Mouse (Mus musculus) erythroid progenitor cell, adult 5-6 weeks (primary cell): Measurements from ENCODE around the gene Tecpr1. TPM values are rescaled to one million over a fixed set of nuclear protein-coding genes. Genes with fewer than 3 reads are reported as not detected.
A peak's percentile ranks its signal among the peaks of the same experiment; 100 is the strongest.

ENCODE experiments used
- ATAC-seq: replicated peaks from 2 replicates; pipeline ENCODE4 v1.8.0; 2016; ENCODE audit warnings: moderate number of reproducible peaks, mild to moderate bottlenecking, moderate TSS enrichment, inconsistent platforms; ENCODE audit not compliant: poor library complexity, low FRiP score, severe bottlenecking
- total RNA-seq, 2 experiments: library from RNA; stranded (forward) in 1 of 2; stranded (reverse) in 1 of 2; fragments of 150-400 nt in 1 of 2; fragments of 186-747, 209-891 nt in 1 of 2; gene quantifications; 2 replicates each; pipeline versions ENCODE4 v1.2.3 to v1.2.4; 2015 to 2017; ENCODE audit warnings: low replicate concordance in 2 of 2

The Tecpr1 gene
- total RNA-seq, 2 experiments from 2014 or later: 2.1 to 2.9 TPM

DNA sequence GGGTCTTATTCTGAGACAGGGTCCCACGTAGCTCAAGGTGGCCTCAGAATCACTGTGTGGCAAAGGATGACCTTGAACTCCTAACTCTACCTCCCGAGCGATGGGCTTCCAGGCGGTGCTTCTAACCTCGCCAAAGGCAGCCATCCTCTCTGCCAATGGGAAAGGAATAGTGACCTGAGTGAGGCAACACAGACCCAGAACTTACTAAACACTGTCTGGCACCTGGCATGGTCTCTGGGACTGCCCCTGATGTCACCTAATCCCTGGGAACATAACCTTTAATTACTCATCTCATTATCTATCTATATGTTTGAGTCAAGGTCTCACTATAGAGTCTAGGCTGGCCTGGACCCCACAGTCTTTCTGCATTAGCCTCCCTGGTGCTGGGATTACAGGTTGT, 3.5 kb downstream of the Tecpr1 start:
- ATAC-seq: no peak

DNA sequence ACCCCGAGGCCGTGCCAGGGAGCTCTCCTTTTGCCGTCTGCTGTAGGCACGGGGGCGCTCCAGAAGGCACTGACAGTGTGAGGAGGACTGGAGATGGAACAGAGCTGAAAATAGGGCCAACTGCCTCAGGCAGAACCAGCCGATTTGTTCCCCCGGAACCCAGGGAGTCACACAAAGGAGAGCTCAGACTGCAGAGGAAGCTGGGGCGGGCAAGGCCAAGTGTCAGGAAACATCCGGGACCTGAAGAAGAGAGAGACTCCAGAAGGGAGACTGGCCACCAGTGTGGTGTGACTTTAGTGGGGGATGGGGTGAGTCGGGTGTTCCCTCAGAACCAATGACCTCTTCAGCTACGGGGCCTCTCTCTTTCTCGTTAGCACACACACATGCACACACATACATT, 4.1 kb downstream of the Tecpr1 start:
- ATAC-seq: no peak

DNA sequence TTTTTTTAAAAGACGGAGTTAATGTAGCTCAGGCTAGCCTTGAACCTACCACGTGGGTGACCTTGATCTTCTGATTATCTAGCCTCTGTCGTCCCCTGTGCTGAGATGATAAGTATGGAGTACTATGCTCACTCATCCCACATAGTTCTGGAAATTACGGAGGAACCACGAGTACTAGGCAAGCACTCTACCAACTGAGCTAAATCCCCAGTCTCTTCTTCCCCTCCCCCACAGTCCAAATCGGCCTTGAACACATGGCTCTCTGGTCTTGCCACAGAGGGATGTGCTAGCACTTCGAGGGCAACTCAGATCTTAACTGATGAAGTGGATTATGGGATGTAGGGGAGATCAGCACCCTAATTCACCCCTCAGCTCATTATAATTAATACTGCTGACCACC, 5.4 kb downstream of the Tecpr1 start:
- no peak for ATAC-seq

DNA sequence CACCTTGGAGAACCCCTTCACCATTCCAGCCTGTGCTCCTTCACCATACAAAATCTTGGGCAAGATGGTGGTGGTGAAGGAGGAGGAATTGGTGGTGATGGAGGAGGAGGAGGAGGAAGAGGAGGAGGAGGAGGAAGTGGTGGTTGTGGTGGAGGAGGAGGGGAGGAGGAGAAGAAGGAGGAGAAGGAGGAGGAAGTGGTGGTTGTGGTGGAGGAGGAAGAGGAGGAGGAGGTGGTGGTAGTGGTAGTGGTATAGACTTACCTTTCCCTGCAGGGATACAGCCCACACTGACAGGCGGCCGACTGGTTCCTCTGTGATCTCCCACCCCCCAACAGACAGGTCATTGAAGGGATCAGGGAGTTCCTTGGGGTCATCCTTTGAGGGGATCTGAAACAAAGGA, 7.4 kb downstream of the Tecpr1 start:
- ATAC-seq: no peak

- ATAC-seq: 0 out of 2 replicates have a peak, but pooled peaks have one; percentile 62
Observed at GRCm38 (mm10) chr5:144214453-144214852, 9.0 kb downstream of the Tecpr1 start.

DNA sequence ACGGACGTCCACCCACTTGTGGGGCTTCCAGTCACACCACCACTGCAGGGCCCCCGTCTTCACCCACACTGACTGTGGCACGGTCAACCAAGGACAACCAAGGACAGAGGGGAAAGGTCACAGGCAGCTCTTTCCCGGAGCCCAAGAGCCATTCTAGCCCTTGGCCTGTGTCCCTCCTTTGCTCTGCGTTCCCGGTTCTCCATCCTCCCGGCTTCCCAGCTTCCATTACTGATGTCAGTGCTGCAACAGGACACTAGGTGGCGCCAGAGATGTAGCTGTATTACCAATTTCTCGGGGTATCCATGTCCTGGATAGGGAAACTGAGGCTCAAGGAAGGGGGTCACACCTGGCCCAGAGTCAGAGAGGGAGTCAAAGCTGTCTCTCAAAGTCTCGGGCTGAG, 15.9 kb downstream of the Tecpr1 start:
- 0 out of 2 replicates have a peak, but pooled peaks have one; percentile 16 for ATAC-seq

DNA sequence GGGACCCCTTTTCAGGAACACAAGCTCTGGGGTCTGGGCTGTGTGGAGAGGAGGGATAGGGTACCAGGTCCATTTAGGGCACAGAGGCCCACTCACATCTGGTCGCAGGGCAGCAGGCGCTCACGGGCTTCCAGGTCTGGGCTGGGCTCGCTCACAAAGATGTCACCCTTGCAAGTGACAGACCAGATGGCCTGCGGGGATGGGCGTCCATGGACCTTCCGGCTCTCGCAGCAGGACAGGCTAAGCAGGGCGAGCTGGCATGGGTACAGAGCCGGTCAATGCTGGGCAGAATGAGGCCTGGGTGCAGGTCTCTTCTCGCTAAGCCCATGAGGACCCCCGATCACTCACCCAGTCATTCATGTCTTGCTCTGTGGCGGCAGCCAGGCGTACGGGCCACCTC, 17.3 kb downstream of the Tecpr1 start:
- no peak for ATAC-seq

DNA sequence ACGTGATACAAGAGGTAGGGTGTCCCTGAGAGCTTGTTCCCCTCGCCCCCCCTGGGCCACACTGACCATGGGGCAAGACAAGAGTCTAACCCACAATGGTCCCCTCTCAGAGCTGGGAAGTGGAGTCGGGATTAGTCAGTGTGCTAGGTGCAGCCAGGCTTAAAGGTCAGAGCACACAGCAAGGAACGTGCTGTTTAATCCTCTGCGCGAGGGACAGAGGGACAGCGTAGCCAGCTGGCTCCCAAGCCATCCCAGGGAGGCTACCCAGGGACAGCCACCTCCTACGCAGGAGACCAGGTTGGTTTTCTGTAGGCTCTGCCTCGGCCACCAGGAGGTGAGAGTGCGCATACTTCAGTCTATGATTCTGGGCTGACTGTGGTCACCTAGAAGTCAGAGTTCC, 18.5 kb downstream of the Tecpr1 start:
- no peak for ATAC-seq

- ATAC-seq: no peak
Observed at GRCm38 (mm10) chr5:144204303-144204702, 19.1 kb downstream of the Tecpr1 start.

DNA sequence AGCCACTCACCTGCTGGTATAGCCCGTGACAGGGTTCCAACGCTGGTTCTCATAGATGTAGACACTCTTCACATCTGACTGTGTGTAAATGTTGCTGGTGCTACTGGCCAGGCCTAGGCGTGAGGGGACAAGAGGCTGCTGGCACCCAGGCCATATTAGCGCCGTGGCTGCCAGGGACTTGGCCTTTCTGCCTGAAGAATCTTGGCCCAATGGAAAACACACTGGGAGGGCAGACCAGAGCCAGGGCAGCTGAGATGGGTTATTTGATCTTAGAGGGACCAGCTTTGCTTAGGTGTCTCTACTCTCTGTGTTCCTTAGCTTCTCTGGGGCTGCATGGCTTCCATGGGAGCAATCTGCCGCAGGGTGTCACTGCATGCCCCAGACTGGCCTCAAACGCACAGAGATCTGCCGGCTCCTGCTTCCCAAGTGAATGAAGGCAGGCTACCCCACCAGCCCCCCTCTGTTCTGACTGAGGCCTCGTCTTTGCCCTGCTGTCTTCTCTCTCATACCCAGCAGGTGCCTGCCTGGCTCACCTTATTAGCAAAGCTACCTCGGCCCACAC, 19.9 kb downstream of the Tecpr1 start:
- ATAC-seq: no peak

DNA sequence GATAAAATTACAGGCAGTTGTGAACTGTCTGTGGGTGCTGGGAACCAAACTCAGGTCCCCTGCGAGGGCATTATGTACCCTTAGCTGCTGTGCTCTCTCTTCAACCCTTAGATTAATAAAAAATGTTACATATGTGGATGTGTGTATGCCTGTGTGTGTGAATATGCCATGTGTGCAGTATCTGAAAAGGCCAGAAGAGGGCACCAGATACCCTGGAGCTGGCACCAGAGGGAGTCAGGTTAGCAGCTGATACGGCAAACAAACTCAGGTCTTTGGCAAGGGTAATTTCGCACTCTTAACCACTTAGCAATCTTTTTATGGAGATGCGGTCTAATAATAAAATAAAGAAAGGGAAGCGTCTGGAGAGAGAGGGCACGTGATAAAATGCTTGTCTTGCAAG, 21.0 kb downstream of the Tecpr1 start:
- no peak for ATAC-seq

DNA sequence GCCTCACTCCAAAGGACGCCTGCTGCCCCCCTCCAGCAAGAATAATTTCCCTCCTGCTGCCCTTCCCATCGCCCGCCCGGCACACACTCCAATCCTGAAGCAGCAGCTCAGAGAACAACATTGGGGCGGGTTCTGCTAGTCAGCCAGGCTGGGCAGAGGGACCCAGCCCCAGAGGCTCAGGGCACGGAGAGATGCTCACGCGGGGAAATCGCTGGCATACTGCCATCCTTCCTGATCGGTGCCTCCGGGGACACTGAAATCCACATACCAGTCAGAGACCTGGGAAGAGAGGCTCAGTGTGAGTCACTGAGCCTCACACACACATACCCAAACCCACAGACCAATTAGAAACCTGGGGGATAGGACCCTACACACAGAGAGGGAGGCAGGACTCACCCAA, 22.8 kb downstream of the Tecpr1 start:
- ATAC-seq: no peak

DNA sequence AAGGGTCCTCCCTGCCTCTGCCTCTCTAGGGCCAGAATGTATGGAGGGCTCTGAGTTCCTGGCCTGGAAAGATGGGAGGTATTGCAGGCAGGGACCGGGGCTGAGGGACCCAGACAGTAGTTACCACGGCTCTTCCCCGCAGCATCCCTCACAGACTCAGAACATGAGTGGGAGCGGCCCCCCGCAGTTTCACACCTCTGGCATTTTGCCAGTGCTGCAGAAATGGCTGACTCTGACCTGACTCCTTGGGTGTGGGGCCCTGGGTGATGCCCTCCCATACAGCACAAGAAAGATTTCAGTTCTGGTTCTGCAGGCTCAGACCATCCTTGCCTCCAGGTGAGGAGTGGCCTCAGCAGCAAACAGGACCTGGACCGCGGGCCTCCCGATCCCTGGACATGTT, 27.8 kb downstream of the Tecpr1 start:
- no peak for ATAC-seq

DNA sequence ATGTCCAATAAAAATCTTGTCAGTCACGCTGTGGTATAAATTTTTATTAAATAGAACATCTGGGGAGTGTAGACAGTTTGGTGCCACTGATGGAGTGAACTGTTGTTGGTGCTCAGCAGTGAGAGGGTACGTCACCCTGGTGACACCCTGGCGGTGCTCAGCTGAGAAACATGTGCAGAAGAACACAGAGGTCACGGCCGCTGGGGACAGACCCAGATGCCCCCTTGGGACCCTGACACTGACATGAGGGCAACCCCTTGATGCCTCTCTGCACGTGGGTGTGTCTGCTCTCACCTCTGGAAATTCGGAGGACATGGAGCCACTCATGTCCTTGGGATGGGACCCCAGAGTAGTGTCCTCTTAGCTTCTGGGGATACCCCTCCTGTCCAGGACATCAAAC, 29.0 kb downstream of the Tecpr1 start:
- ATAC-seq: no peak

DNA sequence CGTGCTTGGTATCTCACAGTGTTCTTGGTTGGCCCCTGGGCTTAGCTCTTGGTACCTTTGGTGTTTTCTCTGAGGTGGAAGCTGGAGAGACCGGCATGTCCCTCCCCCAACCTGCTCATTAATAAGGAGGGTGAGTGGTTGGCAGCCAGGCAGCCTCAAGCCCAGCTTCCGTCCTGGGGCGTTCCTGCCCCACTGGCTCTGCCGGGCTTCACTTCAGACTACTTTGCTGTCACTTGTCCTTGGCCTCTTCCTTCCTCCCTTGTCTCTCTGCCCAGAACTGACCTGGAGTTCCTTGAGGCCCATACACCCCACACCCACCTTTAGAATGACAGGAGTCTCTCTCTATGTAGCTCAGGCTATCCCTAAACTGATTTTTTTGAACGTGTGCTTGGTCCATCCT, 30.7 kb downstream of the Tecpr1 start:
- no peak for ATAC-seq

GRCm38 (mm10) chr5:144191026-144191425, 32.4 kb downstream of the Tecpr1 start:
- ATAC-seq: no peak

DNA sequence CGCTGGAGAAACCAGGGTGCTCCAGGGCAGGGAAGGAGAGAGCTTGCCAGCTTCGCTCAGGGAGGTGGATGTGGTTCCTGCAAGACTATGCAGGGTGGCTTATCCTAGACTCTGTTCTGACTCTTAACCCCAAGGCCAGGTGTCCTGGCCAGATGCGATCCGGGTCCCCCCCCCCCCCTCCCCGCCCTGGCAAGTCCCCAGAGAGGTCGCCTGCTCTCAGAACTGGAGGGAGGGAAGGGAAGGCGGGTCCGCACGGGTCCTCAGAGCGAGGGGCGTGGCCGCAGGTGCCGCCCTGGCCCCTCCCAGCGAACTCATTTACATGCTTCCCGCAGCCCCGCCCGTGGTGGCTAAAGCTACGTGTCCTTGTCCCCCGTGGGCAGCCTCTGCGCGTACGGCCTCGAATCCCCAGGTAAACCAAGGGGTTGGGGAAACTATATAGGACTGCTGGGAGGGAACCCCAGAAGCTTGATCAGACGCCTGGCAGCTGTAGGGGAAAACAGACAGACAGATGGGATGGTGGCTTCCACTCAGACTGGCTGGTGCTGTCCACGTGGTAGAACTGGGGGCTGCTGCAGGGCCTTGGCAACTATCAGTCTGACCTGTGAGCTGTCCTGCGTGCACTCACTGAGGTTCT, 33.3 kb downstream of the Tecpr1 start, which contains the start of gene Bhlha15:
Gene Bhlha15 (plus strand): TSS at position 337 of the 634 bp plus-strand sequence.
- peak; percentile 78 for ATAC-seq

GRCm38 (mm10) chr5:144189327-144189726, 34.1 kb downstream of the Tecpr1 start:
- ATAC-seq: no peak

GRCm38 (mm10) chr5:144188422-144188821, 35.0 kb downstream of the Tecpr1 start:
- ATAC-seq: no peak

DNA sequence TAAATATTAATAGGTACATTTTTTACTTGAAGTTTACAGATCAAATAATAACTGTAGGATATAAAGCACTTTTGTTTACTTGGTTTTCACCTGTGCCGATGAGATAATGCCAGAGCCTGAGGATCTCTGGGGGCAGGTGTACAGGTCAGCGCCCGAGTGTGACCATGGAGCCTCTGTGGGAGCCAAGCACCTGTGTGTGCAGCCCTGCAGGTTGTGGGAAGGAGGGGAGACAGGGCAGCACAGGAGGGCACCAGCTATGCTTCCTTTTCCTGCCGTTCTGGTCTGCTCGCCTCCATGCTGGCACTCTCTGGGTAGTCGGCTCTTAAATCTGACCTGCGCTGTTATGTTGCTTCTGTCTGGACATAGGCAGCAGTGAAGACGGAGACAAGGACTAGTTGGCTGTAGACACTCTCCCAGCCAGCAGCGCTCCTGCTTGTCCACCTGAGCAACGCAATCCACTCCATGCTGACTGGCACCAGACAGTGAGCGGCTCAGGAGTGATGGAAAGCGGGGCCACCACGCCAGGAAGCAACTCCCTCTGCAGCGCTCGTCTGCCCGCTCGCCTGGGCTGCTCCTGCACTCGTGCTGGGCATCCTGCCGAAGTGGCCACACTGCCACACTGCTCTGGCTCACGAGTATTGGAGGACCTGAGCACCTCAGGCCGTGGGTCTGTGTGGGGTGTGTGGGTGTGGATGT, 38.9 kb downstream of the Tecpr1 start:
- no peak for ATAC-seq

DNA sequence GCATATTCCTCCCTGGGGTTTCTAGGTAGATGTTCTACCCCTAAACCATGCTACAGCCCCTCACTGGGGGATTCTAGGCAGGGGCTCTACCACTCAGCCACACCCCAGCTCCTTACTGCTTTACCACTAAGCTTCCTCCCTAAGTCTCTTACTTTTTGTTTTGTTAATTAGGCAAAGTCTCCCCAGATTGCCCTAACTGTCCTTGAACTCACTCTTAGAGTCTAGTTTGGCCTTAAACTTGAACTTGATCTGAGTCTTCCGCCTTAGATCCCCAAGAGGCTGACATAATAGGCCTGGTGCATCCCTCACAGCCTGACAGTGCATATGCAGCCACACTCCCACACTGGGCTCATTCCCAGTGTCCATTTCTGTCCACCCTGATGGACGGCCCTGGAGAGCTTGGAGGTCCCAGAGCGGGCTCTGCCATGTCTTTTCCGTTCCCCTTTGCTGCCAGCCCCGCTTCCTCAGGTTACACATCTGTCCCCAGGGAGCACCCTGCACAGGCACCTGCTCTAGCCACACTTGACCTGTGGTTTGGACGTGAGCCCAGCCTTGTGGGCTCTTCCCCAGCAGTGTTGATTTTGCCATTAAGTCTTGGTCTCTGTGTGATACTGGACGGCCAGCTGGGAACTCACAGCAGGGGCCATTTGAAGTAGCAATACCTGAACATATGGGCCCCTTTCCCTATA, 39.6 kb downstream of the Tecpr1 start:
- ATAC-seq: no peak
